Mouse (Mus musculus) heart, postnatal 0 days (tissue): ENCODE data around the gene Foxp1.

Experiments used
- CTCF ChIP-seq: IDR thresholded peaks from 2 replicates; pipeline ENCODE4 v1.5.1; 2016; ENCODE audit warnings: antibody characterized with exemption, control low read depth, low read depth
- EP300 ChIP-seq: IDR thresholded peaks from 2 replicates; pipeline ENCODE4 v1.6.1; 2016; ENCODE audit warnings: antibody characterized with exemption, low read depth

DNA sequence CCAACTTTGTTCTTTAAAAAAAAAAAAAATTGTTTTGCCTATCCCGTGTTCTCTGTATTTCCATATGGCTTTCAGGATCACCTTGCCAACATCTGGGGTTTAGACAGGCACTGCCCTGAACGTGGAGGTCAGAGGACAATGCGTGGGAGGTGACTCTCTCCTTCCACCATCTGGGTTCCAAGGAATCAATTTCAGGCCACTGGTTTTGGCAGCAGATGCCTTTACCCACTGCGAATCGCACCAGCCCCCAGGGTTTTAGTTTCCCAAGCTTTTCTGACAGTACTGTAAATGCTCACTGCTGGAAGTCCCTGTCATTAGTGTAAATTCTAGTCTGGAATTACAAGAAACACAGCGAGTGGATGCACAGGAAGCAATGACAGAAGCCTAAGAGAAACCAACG lies 41.0 kb downstream of the Foxp1 start:
- TF ChIP-seq CTCF (no peak), EP300 (no peak)
